Mouse (Mus musculus): ENCODE results near the gene Cyp4a31. TPM values are rescaled to one million over a fixed set of nuclear protein-coding genes. Genes with fewer than 3 reads are reported as not detected.
"Not testable (repeated sequence)": the region's sequence is repeated elsewhere in the genome, so short reads cannot be mapped to it uniquely, and the experiment has no call there.

Cyp4a31 gene
- not detected in 2 replicates for polyA plus RNA-seq (2014; fragmentation: Nextera tagmentation; extraction: Ambion mirVana)

- no peak within 1 kb of the TSS for H3K27ac ChIP-seq (ENCODE audit: low read depth, low read length)
- ATAC-seq (ENCODE audit: low FRiP score), result no peak
- H3K4me2 ChIP-seq, result no peak within 1 kb of the TSS
- WGBS, result 89% methylated on average over 3 of the region's 3 CpGs
- H3K36me3 ChIP-seq (ENCODE audit: control insufficient read depth, insufficient read depth, low read length), result no peaks in the 10 kb centered on the region
- H3K27me3 ChIP-seq (ENCODE audit: control insufficient read depth, insufficient read depth, low read length), result no peaks in the 10 kb centered on the region
- no peak within 1 kb of the TSS for H3K4me3 ChIP-seq (ENCODE audit: low read depth, low read length)
- no peaks in the 10 kb centered on the region for H3K4me1 ChIP-seq (ENCODE audit: control insufficient read depth, insufficient read depth, low read length)
- H3K9me3 ChIP-seq (ENCODE audit: control insufficient read depth, low read length), result no peaks in the 10 kb centered on the region
- no peak for DNase-seq (ENCODE audit: low spot score, missing footprints)
- H3K9ac ChIP-seq (ENCODE audit: low read length), result no peak within 1 kb of the TSS
Observed at GRCm38 (mm10) chr4:115563401-115563800, at the start of gene Cyp4a31. Cyp4a31 (plus strand) TSS chr4:115563649.

DNA sequence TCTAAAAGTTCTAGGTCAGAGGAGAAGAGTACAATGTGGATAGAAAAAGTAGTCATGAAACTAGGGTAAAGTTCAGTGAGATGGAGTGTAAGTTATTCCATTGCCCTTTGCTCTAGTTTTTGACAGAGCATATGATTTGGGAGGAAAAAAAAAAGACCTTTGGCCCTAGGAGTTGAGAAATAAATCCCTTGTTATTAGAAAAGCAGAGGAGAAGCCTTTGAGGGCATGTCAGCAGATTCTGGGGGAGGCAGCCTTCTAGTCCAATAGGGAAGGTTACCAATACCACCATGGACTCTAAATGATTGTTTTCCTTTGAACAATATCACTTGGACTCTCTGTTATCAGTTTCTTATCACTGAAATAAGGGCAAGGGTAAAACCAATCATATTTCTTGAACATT is 49.5 kb upstream of the Cyp4a31 start:
- H3K9ac ChIP-seq (ENCODE audit: low read length); H3K27me3 ChIP-seq (ENCODE audit: control insufficient read depth, insufficient read depth, low read length); H3K27ac ChIP-seq (ENCODE audit: low read depth, low read length); ATAC-seq (ENCODE audit: low FRiP score); H3K36me3 ChIP-seq (ENCODE audit: control insufficient read depth, insufficient read depth, low read length); H3K4me2 ChIP-seq; DNase-seq (ENCODE audit: low spot score, missing footprints); H3K4me1 ChIP-seq (ENCODE audit: control insufficient read depth, insufficient read depth, low read length); H3K9me3 ChIP-seq (ENCODE audit: control insufficient read depth, low read length); H3K4me3 ChIP-seq (ENCODE audit: low read depth, low read length): not testable (repeated sequence)

DNA sequence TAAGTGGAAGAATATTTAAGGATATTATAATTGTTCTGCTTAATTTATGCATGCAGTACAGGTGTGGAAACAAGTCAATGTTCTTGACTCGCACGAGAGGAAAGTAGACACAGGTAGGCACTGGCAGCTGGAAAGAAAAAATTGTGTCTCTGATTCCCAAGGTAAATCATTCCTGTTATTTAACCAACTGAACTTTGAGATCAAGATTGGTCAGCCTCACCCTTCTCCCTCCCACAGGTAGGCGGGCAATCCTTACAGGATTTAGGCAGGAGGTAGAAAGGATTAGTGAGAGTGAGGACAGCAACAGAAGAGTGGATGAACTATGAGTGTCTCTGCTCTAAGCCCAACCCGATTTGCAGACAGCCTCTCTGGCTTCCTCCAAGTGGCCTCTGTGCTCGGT is 45.4 kb upstream of the Cyp4a31 start, which contains the start of gene Cyp4a10:
Gene Cyp4a10 (plus strand): TSS at position 265 of the 400 bp plus-strand sequence.
- not testable (repeated sequence) for H3K27me3 ChIP-seq (ENCODE audit: control insufficient read depth, insufficient read depth, low read length); H3K36me3 ChIP-seq (ENCODE audit: control insufficient read depth, insufficient read depth, low read length); DNase-seq (ENCODE audit: low spot score, missing footprints); ATAC-seq (ENCODE audit: low FRiP score); H3K27ac ChIP-seq (ENCODE audit: low read depth, low read length); H3K4me3 ChIP-seq (ENCODE audit: low read depth, low read length); H3K9me3 ChIP-seq (ENCODE audit: control insufficient read depth, low read length); H3K4me2 ChIP-seq; H3K9ac ChIP-seq (ENCODE audit: low read length); H3K4me1 ChIP-seq (ENCODE audit: control insufficient read depth, insufficient read depth, low read length)
- 82% methylated on average over 5 of the region's 5 CpGs for WGBS

DNA sequence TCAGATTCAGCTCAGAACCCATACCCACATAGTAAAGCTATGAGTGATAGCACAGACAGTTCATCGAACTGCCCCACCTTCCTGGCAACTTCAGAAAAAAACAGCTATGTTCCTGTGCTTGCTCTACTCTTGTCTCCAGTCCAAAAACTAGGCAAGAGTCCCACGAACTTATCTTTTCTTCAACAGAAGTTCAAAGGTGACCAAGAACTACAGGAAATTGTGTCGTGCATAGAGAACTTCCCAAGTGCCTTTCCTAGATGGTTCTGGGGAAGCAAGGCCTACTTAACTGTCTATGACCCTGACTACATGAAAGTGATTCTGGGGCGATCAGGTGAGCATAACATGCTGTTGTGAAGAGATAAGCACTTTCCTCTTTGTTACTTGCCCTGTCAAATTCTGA is 44.0 kb upstream of the Cyp4a31 start:
- H3K4me3 ChIP-seq (ENCODE audit: low read depth, low read length), result no peak overlapping the region
- WGBS, result 82% methylated on average over 4 of the region's 4 CpGs

GRCm38 (mm10) chr4:115521766-115522165 is 41.7 kb upstream of the Cyp4a31 start:
- 92% methylated on average over 2 of the region's 2 CpGs for WGBS
- Histone ChIP-seq H3K36me3 (ENCODE audit: control insufficient read depth, insufficient read depth, low read length) (no peaks in the 10 kb centered on the region), H3K4me2 (no peak overlapping the region), H3K27ac (ENCODE audit: low read depth, low read length) (no peak overlapping the region), H3K4me1 (ENCODE audit: control insufficient read depth, insufficient read depth, low read length) (no peaks in the 10 kb centered on the region), H3K9ac (ENCODE audit: low read length) (no peak overlapping the region), H3K9me3 (ENCODE audit: control insufficient read depth, low read length) (no peaks in the 10 kb centered on the region), H3K27me3 (ENCODE audit: control insufficient read depth, insufficient read depth, low read length) (no peaks in the 10 kb centered on the region), H3K4me3 (ENCODE audit: low read depth, low read length) (no peak overlapping the region)
- ATAC-seq (ENCODE audit: low FRiP score) (no peak), DNase-seq (ENCODE audit: low spot score, missing footprints) (no peak)

More for the DNA sequence above, 44.0 kb upstream of the Cyp4a31 start:
- Histone ChIP-seq H3K4me2 (no peak overlapping the region), H3K36me3 (ENCODE audit: control insufficient read depth, insufficient read depth, low read length) (no peaks in the 10 kb centered on the region), H3K27me3 (ENCODE audit: control insufficient read depth, insufficient read depth, low read length) (no peaks in the 10 kb centered on the region), H3K4me1 (ENCODE audit: control insufficient read depth, insufficient read depth, low read length) (no peaks in the 10 kb centered on the region), H3K9ac (ENCODE audit: low read length) (no peak overlapping the region), H3K9me3 (ENCODE audit: control insufficient read depth, low read length) (no peaks in the 10 kb centered on the region), H3K27ac (ENCODE audit: low read depth, low read length) (no peak overlapping the region)
- ATAC-seq (ENCODE audit: low FRiP score) (no peak), DNase-seq (ENCODE audit: low spot score, missing footprints) (no peak)

DNA sequence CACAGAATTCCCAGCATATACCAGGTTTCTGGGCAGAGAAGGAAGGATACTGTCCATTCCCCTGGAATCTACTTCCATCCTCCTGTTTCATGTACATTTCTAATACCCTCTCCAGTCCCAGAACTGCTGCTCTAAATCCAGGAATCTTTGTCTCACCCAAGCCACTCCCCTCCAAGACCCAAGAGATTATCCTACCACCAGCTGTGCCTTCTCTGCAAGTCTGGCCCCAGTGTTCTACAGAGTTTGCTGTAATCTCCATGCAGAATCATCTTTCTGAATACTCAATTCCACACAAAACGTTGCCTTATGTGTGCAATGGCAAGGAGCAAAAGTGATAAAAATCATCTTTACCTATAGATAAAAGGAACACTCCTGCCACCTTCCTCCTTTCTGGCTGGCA is 18.3 kb upstream of the Cyp4a31 start:
- no peaks in the 10 kb centered on the region for H3K4me1 ChIP-seq (ENCODE audit: control insufficient read depth, insufficient read depth, low read length)
- no peaks in the 10 kb centered on the region for H3K9me3 ChIP-seq (ENCODE audit: control insufficient read depth, low read length)
- H3K4me2 ChIP-seq, result no peak overlapping the region
- H3K36me3 ChIP-seq (ENCODE audit: control insufficient read depth, insufficient read depth, low read length), result no peaks in the 10 kb centered on the region
- no peak overlapping the region for H3K4me3 ChIP-seq (ENCODE audit: low read depth, low read length)
- WGBS, result 27% methylated on average over 1 of the region's 1 CpGs
- no peak overlapping the region for H3K9ac ChIP-seq (ENCODE audit: low read length)
- no peak overlapping the region for H3K27ac ChIP-seq (ENCODE audit: low read depth, low read length)
- no peaks in the 10 kb centered on the region for H3K27me3 ChIP-seq (ENCODE audit: control insufficient read depth, insufficient read depth, low read length)
- ATAC-seq (ENCODE audit: low FRiP score) (no peak), DNase-seq (ENCODE audit: low spot score, missing footprints) (no peak)

- no peaks in the 10 kb centered on the region for H3K9me3 ChIP-seq (ENCODE audit: control insufficient read depth, low read length)
- H3K4me3 ChIP-seq (ENCODE audit: low read depth, low read length), result no peak overlapping the region
- no peak overlapping the region for H3K4me2 ChIP-seq
- H3K36me3 ChIP-seq (ENCODE audit: control insufficient read depth, insufficient read depth, low read length), result no peaks in the 10 kb centered on the region
- WGBS, result 85% methylated on average over 2 of the region's 2 CpGs
- DNase-seq (ENCODE audit: low spot score, missing footprints) (no peak), ATAC-seq (ENCODE audit: low FRiP score) (no peak)
- H3K27ac ChIP-seq (ENCODE audit: low read depth, low read length), result no peak overlapping the region
- no peaks in the 10 kb centered on the region for H3K27me3 ChIP-seq (ENCODE audit: control insufficient read depth, insufficient read depth, low read length)
- no peaks in the 10 kb centered on the region for H3K4me1 ChIP-seq (ENCODE audit: control insufficient read depth, insufficient read depth, low read length)
- no peak overlapping the region for H3K9ac ChIP-seq (ENCODE audit: low read length)
Observed at GRCm38 (mm10) chr4:115546141-115546828, 17.2 kb upstream of the Cyp4a31 start.

- no peaks in the 10 kb centered on the region for H3K9me3 ChIP-seq (ENCODE audit: control insufficient read depth, low read length)
- 88% methylated on average over 3 of the region's 3 CpGs for WGBS
- DNase-seq (ENCODE audit: low spot score, missing footprints) (no peak), ATAC-seq (ENCODE audit: low FRiP score) (no peak)
- no peak overlapping the region for H3K4me2 ChIP-seq
- H3K27ac ChIP-seq (ENCODE audit: low read depth, low read length), result no peak overlapping the region
- H3K27me3 ChIP-seq (ENCODE audit: control insufficient read depth, insufficient read depth, low read length), result no peaks in the 10 kb centered on the region
- H3K36me3 ChIP-seq (ENCODE audit: control insufficient read depth, insufficient read depth, low read length), result no peaks in the 10 kb centered on the region
- H3K9ac ChIP-seq (ENCODE audit: low read length), result no peak overlapping the region
- H3K4me3 ChIP-seq (ENCODE audit: low read depth, low read length), result no peak overlapping the region
- H3K4me1 ChIP-seq (ENCODE audit: control insufficient read depth, insufficient read depth, low read length), result no peaks in the 10 kb centered on the region
Observed at GRCm38 (mm10) chr4:115552726-115553125, 10.7 kb upstream of the Cyp4a31 start.

DNA sequence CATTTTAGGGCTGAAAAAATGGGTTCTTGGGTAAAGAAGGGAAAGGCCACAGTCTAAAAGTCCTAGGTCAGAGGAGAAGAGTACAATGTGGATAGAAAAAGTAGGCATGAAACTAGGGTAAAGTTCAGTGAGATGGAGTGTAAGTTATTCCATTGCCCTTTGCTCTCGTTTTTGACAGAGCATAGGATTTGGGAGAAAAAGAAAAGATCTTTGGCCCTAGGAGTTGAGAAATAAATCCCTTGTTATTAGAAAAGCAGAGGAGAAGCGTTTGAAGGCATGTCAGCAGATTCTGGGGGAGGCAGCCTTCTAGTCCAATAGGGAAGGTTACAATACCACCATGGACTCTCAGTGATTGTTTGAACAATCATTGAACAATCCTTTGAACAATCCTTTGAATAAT is 7.9 kb upstream of the Cyp4a31 start:
- Histone ChIP-seq H3K4me1 (ENCODE audit: control insufficient read depth, insufficient read depth, low read length) (no peaks in the 10 kb centered on the region), H3K4me2 (no peak overlapping the region), H3K36me3 (ENCODE audit: control insufficient read depth, insufficient read depth, low read length) (no peaks in the 10 kb centered on the region), H3K4me3 (ENCODE audit: low read depth, low read length) (no peak overlapping the region), H3K27ac (ENCODE audit: low read depth, low read length) (no peak overlapping the region), H3K9ac (ENCODE audit: low read length) (no peak overlapping the region), H3K9me3 (ENCODE audit: control insufficient read depth, low read length) (no peaks in the 10 kb centered on the region), H3K27me3 (ENCODE audit: control insufficient read depth, insufficient read depth, low read length) (no peaks in the 10 kb centered on the region)
- DNase-seq (ENCODE audit: low spot score, missing footprints) (no peak), ATAC-seq (ENCODE audit: low FRiP score) (no peak)
- WGBS, result 67% methylated on average over 2 of the region's 2 CpGs

All from midbrain, embryonic 11.5 days (tissue).